In the genomic region with DNA sequence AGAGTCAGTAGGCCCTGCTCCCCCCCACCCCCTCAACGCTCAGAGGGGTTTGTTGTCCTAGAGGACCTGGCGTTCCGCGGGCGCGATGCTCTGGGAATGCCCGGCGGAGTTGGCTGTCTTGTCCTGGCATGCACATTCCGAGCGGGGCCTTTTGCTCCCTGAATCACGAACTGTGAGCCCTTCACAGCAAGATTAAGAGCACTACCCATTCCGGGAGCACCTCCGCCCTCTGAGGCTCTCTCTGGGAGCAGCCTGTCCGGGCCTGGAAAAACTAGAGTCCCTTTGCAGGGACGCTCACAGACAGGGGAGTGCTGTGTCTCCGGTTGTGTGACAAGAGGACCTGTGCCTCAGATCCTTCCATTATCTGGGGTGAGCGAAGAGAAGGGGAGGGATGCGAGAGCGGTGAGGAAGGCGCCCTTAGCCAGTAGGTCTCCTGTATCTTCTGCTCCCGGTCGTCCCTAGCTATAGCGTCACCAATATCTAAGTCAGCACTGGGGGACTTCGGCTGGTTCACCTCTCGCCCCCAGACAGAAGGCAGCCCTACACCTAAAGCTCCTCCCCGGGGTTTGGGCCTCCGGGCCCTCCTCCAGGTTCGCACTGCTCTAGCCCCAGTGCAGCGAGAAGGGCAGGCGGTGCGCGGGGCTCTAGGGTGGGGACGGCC, we compare ENCODE assay signal across 8 mouse cellular contexts. TPM values are rescaled to one million over a fixed set of nuclear protein-coding genes. Genes with fewer than 3 reads are reported as not detected.
A peak's percentile ranks its signal among the peaks of the same experiment; 100 is the strongest.
DNase-seq lines count a peak whose midpoint lies in the region; ATAC-seq and TF ChIP-seq lines count a peak whose summit lies in the region.

No protein-coding gene starts in this region.

- H3K36me3 ChIP-seq in erythroblast, embryonic 14.5 days (ENCODE audit: control insufficient read depth): peaks cover 16% of the 10 kb centered on the region
- peaks cover 17% of the 10 kb centered on the region for H3K36me3 ChIP-seq in ES-E14 (ENCODE audit: control insufficient read depth, insufficient read depth, low read length, poor library complexity, severe bottlenecking)
- H3K36me3 ChIP-seq in forebrain, embryonic 14.5 days (ENCODE audit: control insufficient read depth, insufficient read depth, low read length): 0 out of 2 replicates have a peak, but pooled peaks cover 16% of the 10 kb centered on the region
- peaks cover 20% of the 10 kb centered on the region for H3K36me3 ChIP-seq in limb, embryonic 12.5 days
- H3K36me3 ChIP-seq in neural tube, embryonic 12.5 days: peaks cover 11% of the 10 kb centered on the region

- WGBS in forebrain, embryonic 14.5 days: under 1% methylated on average over 31 of the region's 33 CpGs
- 2% methylated on average over 33 of the region's 33 CpGs for WGBS in limb, embryonic 12.5 days
- WGBS in neural tube, embryonic 12.5 days: 1% methylated on average over 33 of the region's 33 CpGs

- H3K4me2 ChIP-seq in forebrain, embryonic 14.5 days (ENCODE audit: low read length): peak overlapping the region; percentile 51
- peak overlapping the region; percentile 87 for H3K4me2 ChIP-seq in limb, embryonic 12.5 days
- peak overlapping the region; percentile 87 for H3K4me2 ChIP-seq in neural tube, embryonic 12.5 days (replicated peaks)

- peaks cover 4% of the 10 kb centered on the region; the same call in 1 of the 2 replicates for H3K9me3 ChIP-seq in erythroblast, embryonic 14.5 days (ENCODE audit: control insufficient read depth, low read length)
- H3K9me3 ChIP-seq in ES-E14 (ENCODE audit: control insufficient read depth, insufficient read depth, low read depth, low read length): no peaks in the 10 kb centered on the region
- no peaks in the 10 kb centered on the region for H3K9me3 ChIP-seq in forebrain, embryonic 14.5 days (replicated peaks; ENCODE audit: control insufficient read depth, low read length)
- no peaks in the 10 kb centered on the region; the same call in 1 of the 2 replicates for H3K9me3 ChIP-seq in limb, embryonic 12.5 days
- H3K9me3 ChIP-seq in neural tube, embryonic 12.5 days: no peaks in the 10 kb centered on the region

- peak overlapping the region; percentile 41; the same call in 1 of the 2 replicates for H3K27ac ChIP-seq in ES-E14 (ENCODE audit: insufficient read depth, low read depth, low read length, poor library complexity, severe bottlenecking)
- H3K27ac ChIP-seq in forebrain, embryonic 14.5 days (ENCODE audit: low read depth, low read length): peak overlapping the region; percentile 44; the same call in 1 of the 2 replicates
- H3K27ac ChIP-seq in limb, embryonic 12.5 days: peak overlapping the region; percentile 59; the same call in 1 of the 2 replicates
- H3K27ac ChIP-seq in neural tube, embryonic 12.5 days: no peak overlapping the region

- peak overlapping the region; percentile 85 for H3K9ac ChIP-seq in ES-E14 (ENCODE audit: insufficient read depth, low read depth, low read length, poor library complexity, severe bottlenecking)
- peak overlapping the region; percentile 40; the same call in 1 of the 2 replicates for H3K9ac ChIP-seq in forebrain, embryonic 14.5 days (ENCODE audit: low read length)
- H3K9ac ChIP-seq in limb, embryonic 12.5 days (replicated peaks): peak overlapping the region; percentile 51
- H3K9ac ChIP-seq in neural tube, embryonic 12.5 days: peak overlapping the region; percentile 49; the same call in 1 of the 2 replicates

- ATAC-seq in erythroblast, adult 5-6 weeks (replicated peaks; ENCODE audit: low FRiP score, poor library complexity, severe bottlenecking): no peak
- ATAC-seq in forebrain, embryonic 14.5 days: no peak
- no peak for ATAC-seq in limb, embryonic 12.5 days (ENCODE audit: insufficient number of reproducible peaks, insufficient read depth, low FRiP score, low TSS enrichment, low read depth)
- no peak for ATAC-seq in neural tube, embryonic 12.5 days (ENCODE audit: low FRiP score, low read depth)

- in situ Hi-C loops in ES-E14 (cut with MboI; ENCODE audit: low sequenced_read_pairs in 2 of 2, unreplicated experiment in 2 of 2): no loop called here

- peak overlapping the region; percentile 18 for H3K4me3 ChIP-seq in erythroblast, embryonic 14.5 days (replicated peaks)
- peak overlapping the region; percentile 79 to 80 for H3K4me3 ChIP-seq in ES-E14 (ENCODE audit: insufficient read depth in 1 of 2, low read depth in 1 of 2, low read length in 2 of 2, poor library complexity in 1 of 2, severe bottlenecking in 1 of 2)
- H3K4me3 ChIP-seq in forebrain, embryonic 14.5 days (ENCODE audit: low read depth, low read length): peak overlapping the region; percentile 23
- H3K4me3 ChIP-seq in limb, embryonic 12.5 days (replicated peaks): peak overlapping the region; percentile 54
- H3K4me3 ChIP-seq in neural tube, embryonic 12.5 days: peak overlapping the region; percentile 28

- peaks cover 72% of the 10 kb centered on the region for H3K27me3 ChIP-seq in erythroblast, embryonic 14.5 days (ENCODE audit: control insufficient read depth)
- H3K27me3 ChIP-seq in forebrain, embryonic 14.5 days (replicated peaks; ENCODE audit: control insufficient read depth, insufficient read depth, low read length): peaks cover 61% of the 10 kb centered on the region
- peaks cover 86% of the 10 kb centered on the region for H3K27me3 ChIP-seq in limb, embryonic 12.5 days
- peaks cover 72% of the 10 kb centered on the region for H3K27me3 ChIP-seq in neural tube, embryonic 12.5 days (replicated peaks)

- no peak for DNase-seq in ES-E14 (ENCODE audit: low read depth, low spot score)
- no peak for DNase-seq in forebrain, embryonic 14.5 days (ENCODE audit: low spot score)
- no peak for DNase-seq in left cerebral cortex, adult 18-20 months (ENCODE audit: low spot score in 2 of 2)
- DNase-seq in layer of hippocampus, postnatal 36 days: no peak

- peaks cover 32% of the 10 kb centered on the region for H3K4me1 ChIP-seq in erythroblast, embryonic 14.5 days (ENCODE audit: control insufficient read depth)
- peaks cover 0 to 18% of the 10 kb centered on the region in 2 experiments; a peak in 2 of 4 replicates for H3K4me1 ChIP-seq in ES-E14 (ENCODE audit: control insufficient read depth in 2 of 2, insufficient read depth in 2 of 2, low read length in 2 of 2, poor library complexity in 1 of 2)
- peaks cover 9% of the 10 kb centered on the region for H3K4me1 ChIP-seq in forebrain, embryonic 14.5 days (ENCODE audit: control insufficient read depth, insufficient read depth, low read length)
- peaks cover 43% of the 10 kb centered on the region for H3K4me1 ChIP-seq in limb, embryonic 12.5 days (replicated peaks)
- peaks cover 35% of the 10 kb centered on the region for H3K4me1 ChIP-seq in neural tube, embryonic 12.5 days

TF ChIP-seq in ES-E14, 5 proteins besides CTCF, POLR2A, EP300 and RAD21:
- no peak for TF ChIP-seq ZNF384 (IDR thresholded peaks at IDR 0.05; ENCODE audit: low read depth, low read length)
- no peak for TF ChIP-seq ZC3H11A (IDR thresholded peaks at IDR 0.05; ENCODE audit: borderline replicate concordance, low read depth, low read length)
- no peak for TF ChIP-seq CHD2 (IDR thresholded peaks at IDR 0.05; ENCODE audit: low read depth, low read length)
- no peak for TF ChIP-seq HCFC1 (IDR thresholded peaks at IDR 0.05; ENCODE audit: borderline replicate concordance, insufficient read depth, low read length)
- no peak for TF ChIP-seq MAFK (IDR thresholded peaks at IDR 0.05; ENCODE audit: insufficient read depth, low read depth, low read length)

RNA-seq across cellular contexts. Expression of a gene that starts 0.8 kb away (rescaled TPM):
- polyA plus RNA-seq in erythroblast, embryonic 14.5 days (2012): 0.27 and 0.48 TPM in 2 replicates
- total RNA-seq in erythroblast, adult 5-6 weeks (2015; ENCODE audit: low replicate concordance): 5.6 and 7.9 TPM in 2 replicates
- 4.9 and 5.7 TPM in 2 replicates for total RNA-seq in erythroblast, adult 5-6 weeks (2017; ENCODE audit: low replicate concordance)
- total RNA-seq in ES-E14 (2012; rRNA removed): 7.8 and 8.2 TPM in 2 replicates
- 1.5 and 2.3 TPM in 2 replicates for polyA plus RNA-seq in forebrain, embryonic 14.5 days (2014; fragmentation: Nextera tagmentation; extraction: Ambion mirVana)
- polyA plus RNA-seq in limb, embryonic 12.5 days (2016; fragmentation: Nextera tagmentation; extraction: Ambion mirVana): 4.8 and 7.1 TPM in 2 replicates
- polyA plus RNA-seq in neural tube, embryonic 12.5 days (2016; fragmentation: Nextera tagmentation; extraction: Ambion mirVana): 5.4 and 6.4 TPM in 2 replicates
- 10 to 100 TPM; 11.9 to 15.1 TPM for total RNA-seq in left cerebral cortex, adult 18-20 months (2021)
- 1 to 10 TPM; 7.9 to 9.6 TPM for total RNA-seq in layer of hippocampus, postnatal 36 days (2021)

RNA-seq across cellular contexts. Expression of a gene that starts 49.8 kb away (rescaled TPM):
- polyA plus RNA-seq in erythroblast, embryonic 14.5 days (2012): 0.51 and 0.58 TPM in 2 replicates
- 27.9 and 36.4 TPM in 2 replicates for total RNA-seq in erythroblast, adult 5-6 weeks (2015; ENCODE audit: low replicate concordance)
- 25.6 and 25.7 TPM in 2 replicates for total RNA-seq in erythroblast, adult 5-6 weeks (2017; ENCODE audit: low replicate concordance)
- 11.7 and 12.3 TPM in 2 replicates for total RNA-seq in ES-E14 (2012; rRNA removed)
- polyA plus RNA-seq in forebrain, embryonic 14.5 days (2014; fragmentation: Nextera tagmentation; extraction: Ambion mirVana): 7.5 and 10.0 TPM in 2 replicates
- polyA plus RNA-seq in limb, embryonic 12.5 days (2016; fragmentation: Nextera tagmentation; extraction: Ambion mirVana): 7.8 and 9.1 TPM in 2 replicates
- 9.8 and 10.3 TPM in 2 replicates for polyA plus RNA-seq in neural tube, embryonic 12.5 days (2016; fragmentation: Nextera tagmentation; extraction: Ambion mirVana)
- 10 to 100 TPM; 18.2 to 18.8 TPM for total RNA-seq in left cerebral cortex, adult 18-20 months (2021)
- 10 to 100 TPM; 18.8 to 20.6 TPM for total RNA-seq in layer of hippocampus, postnatal 36 days (2021)

Comparison
In these comparisons a context has a peak if more than half of its experiments do, and no peak if none do; other contexts are left out.
1. H3K4me3 ChIP-seq: peak in every context shown above with its lines; median percentile 80 in ES-E14; 54 in limb, embryonic 12.5 days; 28 in neural tube, embryonic 12.5 days; 23 in forebrain, embryonic 14.5 days; 18 in erythroblast, embryonic 14.5 days.